Mouse (Mus musculus) embryonic facial prominence, embryonic 12.5 days (tissue): Measurements from ENCODE around the gene Washc4. TPM values are rescaled to one million over a fixed set of nuclear protein-coding genes. Genes with fewer than 3 reads are reported as not detected.
"Not testable (repeated sequence)": the region's sequence is repeated elsewhere in the genome, so short reads cannot be mapped to it uniquely, and the experiment has no call there.

Source experiments
- ATAC-seq: fragments of 200-750 bp; cut with Nextera tagmentation; 2 replicates; pipeline ENCODE4 v1.8.0; 2017; ENCODE audit not compliant: insufficient number of reproducible peaks, insufficient read depth, low FRiP score, low TSS enrichment
- H3K27ac ChIP-seq: fragments of 300-500 bp; sonication (generic); 2 replicates; pipeline ENCODE4 v1.5.1; 2016; ENCODE audit warnings: mild to moderate bottlenecking
- H3K27me3 ChIP-seq: fragments of 300-500 bp; sonication (generic); 2 replicates; pipeline ENCODE4 v1.6.1; 2016; ENCODE audit warnings: mild to moderate bottlenecking, moderate library complexity
- H3K36me3 ChIP-seq: fragments of 300-500 bp; sonication (generic); 2 replicates; pipeline ENCODE4 v1.6.1; 2016; ENCODE audit warnings: mild to moderate bottlenecking
- H3K4me1 ChIP-seq: fragments of 300-500 bp; sonication (generic); 2 replicates; pipeline ENCODE4 v1.6.1; 2016
- H3K4me2 ChIP-seq: fragments of 300-500 bp; sonication (generic); replicated peaks from 2 replicates; pipeline ENCODE4 v1.6.1; 2016; ENCODE audit warnings: mild to moderate bottlenecking, moderate library complexity
- H3K4me3 ChIP-seq: fragments of 300-500 bp; sonication (generic); 2 replicates; pipeline ENCODE4 v1.5.1; 2016; ENCODE audit warnings: mild to moderate bottlenecking
- H3K9ac ChIP-seq: fragments of 300-500 bp; sonication (generic); 2 replicates; pipeline ENCODE4 v1.6.1; 2016; ENCODE audit warnings: mild to moderate bottlenecking, moderate library complexity
- H3K9me3 ChIP-seq: fragments of 300-500 bp; sonication (generic); 2 replicates; pipeline ENCODE4 v1.6.1; 2016; ENCODE audit warnings: mild to moderate bottlenecking, moderate library complexity
- WGBS: fragments of 180-500 bp; shearing (Covaris S2); methylation state at CpG from one replicate; pipeline ENCODE4 v1.1.7; 2016; 5-methylcytosine and 5-hydroxymethylcytosine counted together
- polyA plus RNA-seq: library from polyadenylated mRNA; unstranded; fragments of >200 nt; fragmentation: Nextera tagmentation; extraction: Ambion mirVana; gene quantifications from 2 replicates; pipeline ENCODE4 v1.2.1, GENCODE M21; 2016

Washc4 gene
- 37.2 and 37.8 TPM in 2 replicates for polyA plus RNA-seq

DNA sequence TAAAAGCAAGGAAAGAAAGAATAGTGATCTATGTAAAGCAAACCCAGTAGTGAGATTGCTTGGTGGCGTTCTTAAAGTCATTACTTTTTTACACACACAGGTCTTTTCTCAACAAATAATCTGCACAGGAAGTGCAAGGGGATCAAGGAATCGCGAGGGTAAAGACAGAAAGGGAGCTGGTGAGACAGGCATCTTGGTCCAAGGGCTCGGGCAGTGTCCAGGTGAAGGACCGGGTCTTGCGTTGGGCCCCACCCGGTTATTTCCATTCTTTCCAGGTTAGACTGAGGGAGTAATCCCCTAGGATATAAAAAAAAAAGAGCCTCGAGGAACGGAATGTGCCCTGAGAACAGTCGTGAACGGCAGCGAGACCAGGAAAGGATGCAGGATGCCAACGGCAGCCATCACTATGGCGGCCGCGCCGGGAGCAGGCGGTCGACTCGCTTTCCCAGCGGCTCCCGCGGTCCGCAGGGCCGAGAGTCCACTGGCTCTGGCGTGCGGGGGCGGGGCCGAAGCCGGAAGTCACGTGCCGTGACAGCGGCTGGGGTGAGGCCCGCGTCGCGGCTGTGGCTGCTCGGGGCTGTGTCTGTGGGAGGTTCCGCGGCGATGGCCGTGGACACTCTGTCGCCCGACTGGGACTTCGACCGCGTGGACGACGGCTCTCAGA is at the start of gene Washc4:
TSS of gene Washc4 (plus strand) at position 314 of the 664 bp plus-strand sequence.
- H3K9me3 ChIP-seq: no peaks in the 10 kb centered on the region
- H3K4me3 ChIP-seq: peak within 1 kb of the TSS; percentile 77
- peak within 1 kb of the TSS; percentile 64 for H3K4me2 ChIP-seq
- peaks cover 9% of the 10 kb centered on the region for H3K4me1 ChIP-seq
- 2% methylated on average over 48 of the region's 49 CpGs for WGBS
- peaks cover 10% of the 10 kb centered on the region; the same call in 1 of the 2 replicates for H3K36me3 ChIP-seq
- H3K27ac ChIP-seq: peak within 1 kb of the TSS; percentile 81
- peak within 1 kb of the TSS; percentile 81 for H3K9ac ChIP-seq
- peak; percentile 96 for ATAC-seq
- no peaks in the 10 kb centered on the region for H3K27me3 ChIP-seq

DNA sequence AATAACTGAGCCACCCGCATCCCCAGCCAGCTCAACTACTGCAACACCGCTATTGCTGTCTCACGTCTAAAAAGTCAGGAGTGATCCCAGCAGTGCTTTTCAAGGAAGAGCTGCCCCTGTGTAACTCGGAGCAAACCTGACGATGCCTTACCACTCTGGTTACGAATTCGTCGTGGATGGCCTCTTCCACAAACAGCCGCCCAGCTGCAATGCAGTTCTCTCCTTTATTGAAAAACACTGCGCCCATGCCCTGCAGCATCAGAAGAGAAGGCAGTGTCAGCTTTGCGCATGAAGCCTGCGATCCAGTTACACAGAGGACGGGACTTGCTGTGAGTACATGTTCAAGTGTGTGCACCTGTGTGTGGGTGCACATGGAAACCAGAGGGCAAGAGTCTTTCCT is 46.2 kb upstream of the Washc4 start:
- ATAC-seq: no peak
- Histone ChIP-seq H3K27ac (no peak overlapping the region), H3K4me2 (no peak overlapping the region), H3K9ac (no peak overlapping the region), H3K9me3 (no peaks in the 10 kb centered on the region), H3K4me1 (no peaks in the 10 kb centered on the region), H3K27me3 (no peaks in the 10 kb centered on the region), H3K36me3 (no peaks in the 10 kb centered on the region), H3K4me3 (no peak overlapping the region)
- 83% methylated on average over 13 of the region's 13 CpGs for WGBS

DNA sequence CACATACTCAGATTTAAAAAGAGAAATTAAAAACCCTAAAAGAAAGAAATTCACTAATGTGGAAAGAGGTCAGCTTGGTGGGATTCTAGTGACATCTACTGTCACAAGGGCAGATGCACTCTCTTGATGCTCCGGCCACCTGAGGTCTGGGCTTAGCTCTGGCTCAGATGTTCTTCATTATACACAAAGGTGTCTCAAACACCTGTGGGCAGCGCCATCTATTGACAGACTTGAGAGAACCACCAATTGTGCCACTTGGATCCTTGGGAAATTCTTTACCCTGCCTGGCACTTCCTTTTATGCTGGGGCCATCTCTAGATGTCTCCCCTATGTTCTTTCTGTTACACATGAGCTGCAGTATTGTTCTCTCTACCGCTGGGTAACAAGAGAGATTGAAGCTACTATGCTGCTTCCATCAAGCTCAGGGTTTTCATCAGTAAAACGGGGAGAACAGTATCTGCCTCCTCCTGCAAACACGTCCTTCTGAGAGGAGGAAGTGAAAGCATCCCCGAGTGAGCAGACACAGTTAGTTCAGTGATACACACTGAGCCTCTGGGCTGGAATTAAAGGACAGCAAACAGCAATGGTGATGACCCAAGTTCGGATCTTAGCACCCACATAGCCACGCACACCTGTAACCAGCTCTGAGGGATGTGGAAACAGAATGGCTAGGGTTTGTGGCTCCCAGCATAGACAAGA is 34.4 kb upstream of the Washc4 start:
- 59% methylated on average over 8 of the region's 8 CpGs for WGBS
- Histone ChIP-seq H3K27ac (no peak overlapping the region), H3K27me3 (no peaks in the 10 kb centered on the region), H3K4me2 (no peak overlapping the region), H3K9me3 (no peaks in the 10 kb centered on the region), H3K36me3 (no peaks in the 10 kb centered on the region), H3K9ac (no peak overlapping the region), H3K4me3 (no peak overlapping the region), H3K4me1 (no peaks in the 10 kb centered on the region)
- no peak for ATAC-seq

DNA sequence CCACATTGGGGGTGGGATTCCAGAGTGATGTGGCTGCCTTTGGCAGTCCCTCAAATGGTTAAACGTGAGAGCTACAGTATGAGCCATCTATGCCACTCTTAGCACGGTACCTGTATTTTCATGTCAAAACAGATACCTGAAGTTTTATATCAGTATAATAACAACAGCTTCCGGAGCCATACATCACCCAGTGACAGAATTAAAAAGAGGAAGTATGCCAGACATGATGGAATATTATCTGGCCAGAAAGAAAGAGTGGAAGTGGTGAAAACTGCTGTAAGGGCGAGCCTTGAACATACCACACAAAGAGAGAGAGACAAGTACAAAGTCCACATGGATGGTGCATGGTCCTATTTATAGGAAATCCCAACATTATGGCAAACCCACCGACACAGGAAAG is 32.2 kb upstream of the Washc4 start:
- 80% methylated on average over 5 of the region's 5 CpGs for WGBS
- H3K27me3 ChIP-seq: no peaks in the 10 kb centered on the region
- H3K9ac ChIP-seq: no peak overlapping the region
- no peaks in the 10 kb centered on the region for H3K9me3 ChIP-seq
- no peaks in the 10 kb centered on the region for H3K4me1 ChIP-seq
- H3K4me2 ChIP-seq: no peak overlapping the region
- ATAC-seq: no peak
- no peak overlapping the region for H3K27ac ChIP-seq
- H3K4me3 ChIP-seq: no peak overlapping the region
- H3K36me3 ChIP-seq: no peaks in the 10 kb centered on the region

DNA sequence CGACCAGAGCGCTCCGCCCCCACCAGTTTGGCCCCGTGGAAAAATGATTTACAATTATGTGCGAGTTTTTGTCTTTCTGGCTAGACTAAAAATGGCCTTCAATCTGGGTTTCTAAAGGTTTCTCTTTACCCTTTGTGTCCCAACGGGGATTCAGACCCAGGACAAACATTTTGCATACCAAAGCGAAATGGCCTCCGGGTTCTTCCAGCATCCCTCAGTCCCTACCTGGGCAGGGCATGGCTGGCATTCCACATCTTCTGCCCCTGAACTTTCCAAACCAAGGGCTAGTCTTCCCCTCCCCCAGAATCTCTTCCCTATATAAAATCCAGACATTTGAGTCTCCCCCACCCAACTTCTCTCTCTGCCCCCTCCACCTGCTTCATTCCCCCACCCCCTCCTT is 29.8 kb upstream of the Washc4 start:
- H3K4me2 ChIP-seq: no peak overlapping the region
- H3K9me3 ChIP-seq: no peaks in the 10 kb centered on the region
- no peaks in the 10 kb centered on the region for H3K27me3 ChIP-seq
- H3K4me1 ChIP-seq: no peaks in the 10 kb centered on the region
- H3K27ac ChIP-seq: no peak overlapping the region
- ATAC-seq: no peak
- H3K4me3 ChIP-seq: no peak overlapping the region
- WGBS: 77% methylated on average over 8 of the region's 8 CpGs
- H3K9ac ChIP-seq: no peak overlapping the region
- no peaks in the 10 kb centered on the region for H3K36me3 ChIP-seq

DNA sequence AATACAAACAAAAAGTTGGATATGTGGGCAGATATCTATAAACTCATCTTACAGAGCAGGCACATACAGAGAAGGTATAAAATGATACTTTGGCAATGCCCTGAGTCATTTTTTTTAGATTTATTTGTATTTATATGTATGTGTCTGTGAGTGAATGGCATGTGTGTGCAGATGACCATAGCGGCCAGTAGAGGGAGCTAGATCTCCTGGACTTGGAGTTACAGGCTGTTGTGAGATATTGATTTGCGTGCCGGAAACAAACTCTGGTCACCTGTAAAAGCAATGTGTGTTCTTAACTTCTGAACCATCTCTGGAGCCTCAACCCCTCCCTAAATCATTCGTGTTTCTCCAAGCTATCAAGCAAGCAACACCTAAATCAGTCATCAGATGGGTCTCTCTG is 22.6 kb upstream of the Washc4 start:
- Histone ChIP-seq H3K9me3 (no peaks in the 10 kb centered on the region), H3K36me3 (no peaks in the 10 kb centered on the region), H3K9ac (no peak overlapping the region), H3K4me3 (no peak overlapping the region), H3K4me1 (no peaks in the 10 kb centered on the region), H3K27me3 (no peaks in the 10 kb centered on the region), H3K27ac (no peak overlapping the region), H3K4me2 (no peak overlapping the region)
- no peak for ATAC-seq
- 85% methylated on average over 4 of the region's 4 CpGs for WGBS

DNA sequence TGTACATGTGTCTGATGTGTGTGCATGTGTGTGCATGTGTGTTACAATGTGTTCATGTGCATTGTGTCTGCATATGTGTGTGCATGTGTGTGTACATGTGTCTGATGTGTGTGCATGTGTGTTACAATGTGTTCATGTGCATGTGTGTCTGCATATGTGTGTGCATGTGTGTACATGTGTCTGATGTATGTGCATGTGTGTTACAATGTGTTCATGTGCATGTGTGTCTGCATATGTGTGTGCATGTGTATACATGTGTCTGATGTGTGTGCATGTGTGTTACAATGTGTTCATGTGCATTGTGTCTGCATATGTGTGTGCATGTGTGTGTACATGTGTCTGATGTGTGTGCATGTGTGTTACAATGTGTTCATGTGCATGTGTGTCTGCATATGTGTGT is 19.3 kb upstream of the Washc4 start:
- H3K4me2 ChIP-seq, H3K4me1 ChIP-seq, H3K27me3 ChIP-seq, H3K9me3 ChIP-seq, ATAC-seq, H3K36me3 ChIP-seq, H3K4me3 ChIP-seq, H3K27ac ChIP-seq, H3K9ac ChIP-seq: not testable (repeated sequence)

DNA sequence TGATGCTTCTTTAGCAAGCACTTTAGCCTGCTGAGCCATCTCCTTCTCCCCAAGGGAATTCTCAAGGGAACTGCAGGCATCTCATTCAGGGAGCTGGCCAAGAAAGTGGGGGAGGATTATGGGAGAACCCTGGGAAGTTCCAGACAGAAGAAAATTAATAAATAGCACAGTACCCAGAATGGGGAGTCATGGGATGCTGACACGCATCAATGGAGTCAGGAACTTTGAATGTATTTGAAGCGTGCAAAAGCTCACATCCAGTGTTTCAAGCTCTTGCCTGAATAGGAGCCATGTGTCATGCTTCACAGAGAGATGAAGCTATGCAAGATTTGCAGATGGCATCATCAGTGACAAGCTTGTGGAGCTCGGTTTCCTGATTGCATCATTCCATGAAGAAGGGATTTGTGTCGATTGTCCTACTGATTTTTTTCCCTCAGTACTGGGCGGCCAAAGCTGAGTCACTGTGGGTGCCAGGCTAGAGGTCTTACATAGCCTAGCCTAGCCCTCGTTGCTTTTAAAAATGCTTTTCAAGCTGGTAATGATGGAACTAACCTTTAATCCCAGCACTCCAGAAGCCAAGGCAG is 13.1 kb upstream of the Washc4 start:
- Histone ChIP-seq H3K27me3 (0 out of 2 replicates have a peak, but pooled peaks cover 2% of the 10 kb centered on the region), H3K9me3 (no peaks in the 10 kb centered on the region), H3K36me3 (no peaks in the 10 kb centered on the region), H3K9ac (no peak overlapping the region), H3K4me2 (no peak overlapping the region), H3K4me3 (no peak overlapping the region), H3K27ac (no peak overlapping the region), H3K4me1 (0 out of 2 replicates have a peak, but pooled peaks cover 4% of the 10 kb centered on the region)
- WGBS: 84% methylated on average over 6 of the region's 6 CpGs
- no peak for ATAC-seq

DNA sequence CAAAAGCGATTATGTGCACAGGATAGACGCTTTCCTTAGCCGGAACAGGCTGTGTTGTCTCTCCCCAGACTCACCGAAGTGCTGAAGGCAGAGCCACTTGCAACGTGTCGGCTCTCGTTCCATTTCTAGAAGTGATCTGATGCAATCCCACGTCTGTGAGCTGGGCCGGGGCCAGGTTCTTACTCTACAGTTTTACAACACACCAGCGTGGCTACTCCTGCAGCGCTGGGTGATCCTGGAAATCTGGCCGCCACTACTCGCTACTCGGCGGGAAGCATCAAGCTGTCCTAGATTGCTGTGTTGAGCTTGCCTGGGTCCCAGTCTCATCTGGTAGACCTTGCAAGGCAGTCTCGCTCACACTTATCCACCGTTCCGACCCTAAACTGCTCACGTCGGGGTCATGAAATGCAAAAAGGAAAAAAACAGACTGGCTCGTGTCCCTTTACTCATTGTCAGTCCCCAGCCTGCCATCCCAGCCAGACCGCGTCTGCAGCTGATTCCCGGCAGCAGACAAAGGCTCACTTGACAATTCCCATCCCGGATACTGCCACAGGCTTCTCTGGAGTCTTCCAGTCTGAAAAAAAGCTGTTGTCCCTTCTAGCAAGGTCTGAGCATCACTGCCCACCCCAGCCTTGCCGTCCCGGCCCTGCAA is 10.2 kb upstream of the Washc4 start:
- peak overlapping the region; percentile 98 for H3K4me2 ChIP-seq
- H3K27ac ChIP-seq: no peak overlapping the region

DNA sequence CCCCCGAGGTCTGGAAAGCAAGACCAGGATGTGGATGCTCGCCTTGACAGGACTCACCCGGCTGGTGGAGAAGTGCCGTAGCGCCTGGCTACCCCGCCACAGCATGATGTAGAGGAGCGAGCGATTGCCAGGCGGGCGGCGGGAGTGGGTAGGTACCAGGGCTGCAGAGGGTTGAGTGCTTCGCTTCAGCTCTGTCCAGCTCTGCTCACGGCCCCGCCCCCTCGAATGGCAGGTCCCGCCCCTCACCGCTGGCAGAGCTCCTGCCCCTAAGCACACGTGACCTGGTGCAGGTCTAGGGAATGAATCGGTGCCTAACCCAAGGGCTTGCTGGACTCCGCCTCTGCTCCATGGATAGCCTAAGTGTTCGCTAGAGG is 9.7 kb upstream of the Washc4 start, which contains the start of gene Aldh1l2:
TSS of gene Aldh1l2 (minus strand) at position 231 of the 374 bp plus-strand sequence.
- Histone ChIP-seq H3K4me1 (0 out of 2 replicates have a peak, but pooled peaks cover 4% of the 10 kb centered on the region), H3K27me3 (0 out of 2 replicates have a peak, but pooled peaks cover 8% of the 10 kb centered on the region), H3K9ac (peak within 1 kb of the TSS; percentile 66), H3K27ac (no peak within 1 kb of the TSS), H3K4me2 (peak within 1 kb of the TSS; percentile 98), H3K9me3 (no peaks in the 10 kb centered on the region), H3K36me3 (no peaks in the 10 kb centered on the region), H3K4me3 (peak within 1 kb of the TSS; percentile 54)
- under 1% methylated on average over 21 of the region's 21 CpGs for WGBS
- ATAC-seq: peak; percentile 95

More for the DNA sequence above, 10.2 kb upstream of the Washc4 start:
- peak; percentile 35; the same call in 1 of the 2 replicates for ATAC-seq
- Histone ChIP-seq H3K9me3 (no peaks in the 10 kb centered on the region), H3K36me3 (no peaks in the 10 kb centered on the region), H3K4me3 (peak overlapping the region; percentile 54), H3K27me3 (0 out of 2 replicates have a peak, but pooled peaks cover 8% of the 10 kb centered on the region), H3K9ac (peak overlapping the region; percentile 66), H3K4me1 (0 out of 2 replicates have a peak, but pooled peaks cover 4% of the 10 kb centered on the region)
- WGBS: 3% methylated on average over 27 of the region's 27 CpGs

DNA sequence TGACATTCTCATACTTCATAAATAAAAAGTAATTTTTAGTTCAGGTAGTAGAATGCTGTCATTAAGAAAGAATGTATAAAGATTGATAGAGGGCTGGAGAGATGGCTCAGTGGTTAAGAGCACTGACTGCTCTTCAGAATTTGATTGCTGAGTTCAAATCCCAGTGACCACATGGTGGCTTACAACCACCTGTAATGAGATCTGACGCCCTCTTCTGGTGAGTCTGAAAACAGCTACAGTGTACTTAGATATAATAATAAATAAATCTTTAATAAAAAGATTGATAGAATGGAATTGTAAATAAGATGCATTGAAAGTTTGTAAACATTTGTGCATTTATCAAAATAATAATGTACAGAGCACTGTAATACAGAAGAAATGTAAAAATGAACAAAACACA is 7.1 kb upstream of the Washc4 start:
- no peak overlapping the region for H3K4me2 ChIP-seq
- H3K9me3 ChIP-seq: no peaks in the 10 kb centered on the region
- H3K36me3 ChIP-seq: no peaks in the 10 kb centered on the region
- no peak overlapping the region for H3K27ac ChIP-seq
- no peak for ATAC-seq
- no peak overlapping the region for H3K4me3 ChIP-seq
- no peak overlapping the region for H3K9ac ChIP-seq
- 2% methylated on average over 1 of the region's 1 CpGs for WGBS
- H3K4me1 ChIP-seq: 0 out of 2 replicates have a peak, but pooled peaks cover 4% of the 10 kb centered on the region
- H3K27me3 ChIP-seq: 0 out of 2 replicates have a peak, but pooled peaks cover 8% of the 10 kb centered on the region
